Mouse (Mus musculus) adrenal gland, adult 18-20 months (tissue): ENCODE results near the gene Xxylt1. TPM values are rescaled to one million over a fixed set of nuclear protein-coding genes. Genes with fewer than 3 reads are reported as not detected.
"Not testable (repeated sequence)": the region's sequence is repeated elsewhere in the genome, so short reads cannot be mapped to it uniquely, and the experiment has no call there.

Experiments used
- DNase-seq, 2 experiments: peaks; one replicate each; pipeline ENCODE4 v3.0.0; 2021 to 2022; ENCODE audit warnings: low spot score in 2 of 2
- total RNA-seq, 2 experiments: library from RNA; stranded (reverse); gene quantifications; 1 replicate in 1 of 2; 2 replicates in 1 of 2; pipeline ENCODE4 v1.2.3; 2021

The Xxylt1 gene
- total RNA-seq, 2 experiments from 2014 or later: 8.4 to 15.2 TPM

DNA sequence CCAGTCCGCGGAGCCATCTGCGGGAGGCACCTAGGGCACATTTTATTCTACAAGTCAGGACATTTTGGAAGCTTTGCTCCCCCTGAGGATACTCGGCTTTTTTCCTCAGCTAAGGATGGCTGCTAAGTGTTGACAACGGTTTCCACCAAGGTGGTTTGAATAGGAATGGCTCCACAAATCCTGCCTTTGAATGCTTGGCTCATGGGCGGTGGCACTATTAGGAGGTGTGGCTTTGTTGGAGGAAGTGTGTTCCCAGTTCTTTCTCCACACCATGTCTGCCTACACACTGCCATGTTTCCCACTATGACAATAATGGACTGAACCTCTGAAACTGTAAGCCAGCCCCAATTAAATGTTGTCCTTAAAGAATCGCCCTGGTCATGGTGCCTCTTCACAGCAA lies 55.7 kb downstream of the Xxylt1 start:
- no peak for DNase-seq

DNA sequence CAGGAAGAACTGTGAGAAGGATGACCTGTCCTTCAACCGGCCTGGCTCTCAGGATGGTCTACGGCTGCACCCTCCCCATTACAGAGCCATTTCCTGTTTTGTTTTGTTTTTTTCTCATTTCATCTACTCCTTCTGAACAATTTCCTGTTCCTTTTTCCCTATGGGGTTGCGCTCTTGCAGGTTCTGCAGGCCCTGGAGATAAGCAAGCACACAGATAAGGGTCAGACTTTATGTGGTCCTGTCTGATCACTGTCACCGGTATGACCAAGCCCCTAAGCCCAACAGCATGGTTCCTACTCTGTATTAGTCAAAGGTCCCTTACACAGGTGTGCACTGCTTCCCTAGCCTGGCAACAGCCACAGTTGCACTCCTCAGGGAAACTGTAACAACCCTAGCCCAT lies 56.2 kb downstream of the Xxylt1 start:
- no peak for DNase-seq

DNA sequence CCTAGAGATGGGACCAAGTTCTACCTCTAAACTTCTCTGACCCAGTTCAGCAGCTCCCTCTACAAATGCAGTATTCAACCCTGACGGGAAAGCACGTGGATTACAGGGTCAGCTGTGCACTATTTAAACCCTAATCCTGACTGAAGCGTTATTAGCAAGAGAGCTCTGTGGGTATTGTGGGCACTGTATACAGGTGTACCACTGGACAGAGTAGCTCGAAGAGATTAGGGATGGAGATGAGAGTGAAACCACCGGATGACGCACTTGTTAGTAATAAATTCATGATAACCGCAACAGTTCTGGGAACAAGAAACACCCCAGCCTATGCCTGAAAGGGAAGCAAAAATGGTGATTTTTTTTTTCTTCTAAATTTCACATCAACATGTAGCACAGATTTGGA lies 57.0 kb downstream of the Xxylt1 start:
- DNase-seq: no peak

DNA sequence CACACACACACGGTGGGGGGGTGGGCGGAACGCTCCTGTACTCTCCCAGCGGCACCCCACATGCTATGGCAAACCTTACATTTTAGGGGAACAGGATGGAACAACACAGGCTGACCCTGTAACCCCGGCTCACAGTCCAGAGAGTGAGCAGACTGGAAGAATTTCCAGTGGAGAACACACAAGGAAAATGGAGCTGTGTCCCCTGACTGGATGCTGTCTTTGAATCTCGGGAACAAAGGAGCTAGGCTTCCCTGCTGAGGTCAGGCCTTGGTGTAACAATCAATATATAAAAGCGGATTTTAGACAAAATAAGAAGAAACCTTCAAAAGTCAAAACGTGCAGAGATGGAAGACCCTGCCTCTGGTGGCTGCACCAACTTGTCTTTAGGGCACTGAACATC lies 57.4 kb downstream of the Xxylt1 start:
- DNase-seq: no peak

DNA sequence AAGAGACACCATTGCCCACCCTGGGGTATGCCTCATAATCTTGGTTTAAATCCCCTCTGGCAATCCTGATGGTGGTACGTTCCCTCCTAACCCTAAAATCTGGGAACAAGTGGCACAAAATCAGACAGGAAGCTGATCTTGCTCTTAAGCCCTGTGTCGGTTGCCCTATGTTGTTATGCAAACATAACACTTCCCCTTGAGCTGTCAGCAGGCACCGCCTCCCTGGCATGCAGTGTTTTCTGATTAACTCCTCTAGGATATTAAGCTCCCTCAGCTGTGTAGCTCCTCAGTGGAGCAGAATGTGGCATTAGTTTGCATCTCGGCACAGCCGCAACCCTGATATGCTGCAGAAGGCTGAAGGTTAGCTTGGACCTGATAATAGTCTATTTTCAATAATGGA lies 58.9 kb downstream of the Xxylt1 start:
- no peak for DNase-seq

DNA sequence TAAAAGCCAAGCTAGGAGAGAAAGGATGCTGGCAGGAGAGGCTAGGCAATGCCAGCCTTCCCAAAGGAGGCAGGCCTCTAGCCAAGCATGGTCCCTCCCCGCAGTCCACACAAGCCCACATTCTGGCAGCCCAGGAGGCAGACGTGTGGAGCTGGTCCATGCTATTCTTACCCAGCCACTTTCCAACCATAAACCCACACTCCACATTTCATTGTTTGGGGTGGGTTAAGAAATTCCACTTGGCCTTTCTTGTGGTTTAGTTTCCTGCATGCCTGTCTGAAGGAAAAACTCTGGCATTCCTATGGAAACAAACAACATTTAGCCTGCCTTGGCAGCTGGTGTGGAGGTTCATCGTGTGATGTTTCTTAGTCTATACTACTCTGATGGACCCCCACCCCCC lies 61.7 kb downstream of the Xxylt1 start:
- no peak for DNase-seq

DNA sequence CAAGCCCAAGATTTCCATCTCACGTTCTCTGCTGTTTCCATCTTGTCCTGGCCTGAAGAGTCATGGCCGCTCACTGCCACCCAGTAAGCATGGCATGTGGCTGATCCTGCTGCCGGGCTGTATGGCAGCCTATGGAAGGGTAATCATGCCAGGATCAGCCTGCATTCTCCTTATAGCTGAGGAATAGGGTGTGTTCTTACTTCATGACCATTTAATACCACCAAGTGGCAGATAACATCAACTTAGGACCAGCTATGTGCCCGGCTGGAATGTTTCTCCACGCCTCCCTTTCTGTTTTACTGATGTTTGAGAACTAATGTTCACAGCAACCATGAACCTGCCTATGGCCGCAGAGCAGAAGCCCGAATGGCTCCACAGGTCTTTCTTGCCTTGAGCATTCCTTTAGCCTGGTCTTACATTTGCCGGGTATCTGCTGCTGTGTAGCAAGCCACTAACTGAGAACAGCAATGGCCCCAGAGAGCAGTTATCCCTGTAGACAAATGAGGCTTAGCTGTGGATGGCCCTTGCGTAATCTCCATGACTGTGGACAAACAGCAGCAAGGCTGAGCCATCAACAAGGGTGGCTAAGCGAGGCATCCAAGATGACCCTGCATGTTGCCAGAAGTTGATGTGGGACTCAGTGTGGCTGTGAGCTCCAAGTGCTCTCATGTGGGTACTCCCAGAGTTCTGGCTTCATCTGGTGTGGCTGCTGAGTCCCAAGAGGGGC lies 63.4 kb downstream of the Xxylt1 start:
- DNase-seq: no peak

DNA sequence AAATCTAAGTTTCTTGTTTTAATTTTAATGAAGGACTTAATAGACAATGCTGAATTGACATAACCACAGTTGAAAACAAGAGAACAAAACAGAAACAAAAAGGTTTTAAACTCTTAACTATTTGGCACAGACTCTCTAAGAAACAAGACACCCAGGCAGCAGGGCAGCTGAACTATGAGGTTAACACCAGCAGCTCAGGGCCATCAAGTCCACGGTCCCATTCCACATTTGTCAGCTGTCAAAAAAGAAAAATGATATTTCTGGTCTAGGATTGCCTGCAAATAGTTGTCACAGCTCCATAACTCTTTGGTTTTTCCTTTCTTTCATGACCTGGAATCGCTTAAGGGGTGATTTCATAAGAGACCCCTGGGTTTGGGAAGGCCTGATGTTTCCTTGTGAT lies 64.6 kb downstream of the Xxylt1 start:
- DNase-seq: no peak

DNA sequence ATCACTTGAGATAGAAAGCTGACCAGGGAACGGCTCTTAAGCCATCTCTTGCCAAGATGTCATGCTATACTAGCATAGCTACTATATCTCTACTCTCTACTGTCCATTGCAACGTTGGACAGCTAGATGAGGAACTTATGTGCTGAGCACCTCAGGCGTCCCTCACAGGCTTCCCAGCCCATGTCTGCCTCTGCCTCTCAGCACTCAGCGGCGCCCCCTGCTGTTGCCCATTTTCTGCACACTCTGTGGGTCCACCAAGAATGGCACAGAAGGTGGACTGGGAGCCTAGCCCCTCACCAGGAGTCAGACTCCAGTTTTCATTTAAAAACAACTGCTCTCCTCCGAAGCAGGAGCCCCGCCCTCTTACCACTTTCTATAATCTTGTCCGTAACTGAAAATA lies 65.1 kb downstream of the Xxylt1 start:
- peak; percentile 41 to 54 for DNase-seq

DNA sequence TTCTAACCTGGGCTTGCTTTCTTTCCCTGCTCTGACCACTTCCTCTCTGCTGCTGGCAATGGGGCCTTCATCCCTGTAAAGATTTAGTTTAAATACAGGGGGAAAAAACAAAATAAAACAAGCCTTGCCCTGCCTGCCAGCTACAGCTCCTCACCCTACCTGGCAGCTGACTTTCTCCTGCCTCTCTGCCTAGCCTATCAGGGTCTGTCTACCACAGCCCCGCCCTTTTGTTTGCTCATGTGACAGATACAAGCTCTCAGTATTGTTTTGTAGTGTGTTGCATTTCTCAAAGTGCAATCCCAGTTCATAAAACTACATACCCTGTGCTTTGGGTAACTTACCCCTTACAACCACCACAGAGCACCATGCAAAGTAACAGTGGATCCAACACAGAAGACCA lies 66.0 kb downstream of the Xxylt1 start:
- no peak for DNase-seq

DNA sequence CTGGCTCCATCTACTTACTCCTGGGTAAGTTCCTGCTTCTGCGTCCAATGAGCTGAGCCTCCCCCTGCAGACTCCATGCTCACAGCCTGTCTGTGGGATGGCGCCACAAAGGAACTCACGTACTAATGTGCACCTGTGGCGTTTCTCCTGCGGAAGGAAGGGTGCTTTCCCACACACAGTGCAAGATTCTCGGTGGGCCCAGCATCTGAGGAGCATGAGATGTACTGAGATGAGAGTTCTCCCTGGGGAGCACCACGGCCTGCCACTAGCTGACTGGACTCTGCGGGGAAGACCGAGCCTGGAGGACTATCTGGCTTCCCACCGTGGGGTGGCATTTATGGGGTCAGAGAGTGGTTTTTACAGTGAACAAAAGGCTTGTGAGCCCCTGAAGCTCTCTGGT lies 69.0 kb downstream of the Xxylt1 start:
- no peak for DNase-seq

DNA sequence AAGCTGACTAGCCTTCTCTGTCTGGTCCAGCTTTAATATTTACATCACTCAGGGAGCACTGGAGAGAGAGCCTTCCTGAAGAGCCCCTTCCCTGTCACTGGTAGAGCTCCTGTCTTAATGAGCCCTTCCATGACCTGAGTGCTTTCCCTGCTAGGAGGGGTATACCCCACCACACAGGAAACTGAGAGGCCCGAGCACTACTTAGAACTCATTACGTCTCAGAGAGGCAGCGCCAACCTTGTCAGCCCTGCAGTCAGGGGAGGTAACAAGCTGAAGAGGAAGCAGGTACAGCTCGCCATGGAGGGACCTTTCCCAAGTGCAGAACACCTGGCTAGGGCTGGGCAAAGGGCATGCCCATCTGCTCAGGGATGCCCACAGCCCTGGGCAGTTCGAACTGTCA lies 70.8 kb downstream of the Xxylt1 start:
- DNase-seq: no peak

DNA sequence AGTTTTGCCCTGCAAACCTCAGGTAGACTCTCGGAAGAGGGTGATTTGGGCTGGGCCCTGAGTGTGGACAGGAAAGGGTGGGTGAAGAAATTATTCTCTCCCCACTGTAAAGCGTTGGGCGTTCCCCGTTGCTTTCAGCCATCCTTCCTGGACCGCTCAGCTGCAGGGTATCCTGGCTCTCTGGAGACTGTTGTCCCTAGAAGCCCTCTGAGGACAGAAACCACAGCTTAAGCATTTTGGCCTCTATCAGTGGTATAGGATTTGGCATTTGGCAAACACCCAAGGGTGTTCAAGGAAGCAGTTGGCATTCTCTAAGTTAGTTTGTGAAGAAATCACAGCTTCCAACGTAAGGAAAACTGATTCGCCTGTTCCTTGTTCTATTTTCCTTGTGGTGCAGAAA lies 72.9 kb downstream of the Xxylt1 start:
- no peak for DNase-seq

DNA sequence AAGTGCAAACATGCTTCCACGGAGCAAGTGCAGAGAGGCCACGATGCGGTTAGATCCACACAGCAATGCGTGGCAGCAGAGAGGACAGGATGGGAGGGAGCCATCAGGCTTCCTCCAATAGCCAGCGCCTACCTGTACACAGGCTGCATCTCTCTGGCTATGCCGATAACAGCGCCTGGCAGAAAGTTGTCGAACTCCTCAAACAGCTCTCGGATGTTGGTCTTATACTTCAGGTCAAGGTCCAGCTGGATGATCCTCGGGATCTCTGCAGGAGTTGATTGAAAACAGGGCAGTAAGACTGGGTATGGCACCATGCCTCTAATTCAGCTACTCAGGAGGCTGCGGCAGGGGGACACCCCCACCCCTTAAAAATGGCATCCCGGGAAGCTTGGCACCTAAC lies 73.7 kb downstream of the Xxylt1 start:
- DNase-seq: no peak

DNA sequence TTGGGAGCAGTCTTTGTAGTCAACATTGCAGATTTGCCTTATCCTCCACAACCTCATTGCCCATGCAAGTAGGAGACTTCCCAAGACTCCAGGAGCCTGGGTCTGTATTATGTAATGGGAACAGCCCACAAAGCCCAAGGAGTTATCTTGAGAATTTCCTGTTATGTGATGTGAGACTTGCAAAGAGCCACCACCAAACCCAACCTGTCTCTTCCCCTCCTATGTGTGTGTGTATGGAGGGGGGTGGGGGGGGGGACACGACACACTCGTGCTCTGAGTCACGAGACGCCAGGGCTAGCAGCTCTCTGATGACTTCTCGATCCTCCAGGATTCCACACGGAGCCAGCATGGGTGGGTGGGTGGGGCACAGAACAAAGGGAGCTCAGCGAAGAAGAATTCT lies 75.5 kb downstream of the Xxylt1 start:
- DNase-seq: no peak

DNA sequence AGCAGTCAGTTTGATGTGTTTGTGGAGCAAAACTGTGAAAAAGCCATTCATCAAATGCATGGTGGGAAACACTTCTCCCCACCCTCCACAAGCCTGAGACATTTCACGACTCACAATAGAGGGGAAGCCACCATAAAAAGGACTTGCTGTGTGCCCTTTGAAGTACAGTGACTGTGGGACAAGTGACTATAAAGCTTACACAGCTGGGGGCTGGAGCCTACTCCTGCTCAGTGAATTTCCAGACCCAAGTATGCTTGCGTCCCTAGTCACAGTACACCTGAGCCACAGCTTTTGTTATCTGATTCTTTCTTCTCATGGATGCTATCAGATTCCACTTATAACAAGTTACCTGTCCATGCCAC lies 76.9 kb downstream of the Xxylt1 start:
- no peak for DNase-seq

DNA sequence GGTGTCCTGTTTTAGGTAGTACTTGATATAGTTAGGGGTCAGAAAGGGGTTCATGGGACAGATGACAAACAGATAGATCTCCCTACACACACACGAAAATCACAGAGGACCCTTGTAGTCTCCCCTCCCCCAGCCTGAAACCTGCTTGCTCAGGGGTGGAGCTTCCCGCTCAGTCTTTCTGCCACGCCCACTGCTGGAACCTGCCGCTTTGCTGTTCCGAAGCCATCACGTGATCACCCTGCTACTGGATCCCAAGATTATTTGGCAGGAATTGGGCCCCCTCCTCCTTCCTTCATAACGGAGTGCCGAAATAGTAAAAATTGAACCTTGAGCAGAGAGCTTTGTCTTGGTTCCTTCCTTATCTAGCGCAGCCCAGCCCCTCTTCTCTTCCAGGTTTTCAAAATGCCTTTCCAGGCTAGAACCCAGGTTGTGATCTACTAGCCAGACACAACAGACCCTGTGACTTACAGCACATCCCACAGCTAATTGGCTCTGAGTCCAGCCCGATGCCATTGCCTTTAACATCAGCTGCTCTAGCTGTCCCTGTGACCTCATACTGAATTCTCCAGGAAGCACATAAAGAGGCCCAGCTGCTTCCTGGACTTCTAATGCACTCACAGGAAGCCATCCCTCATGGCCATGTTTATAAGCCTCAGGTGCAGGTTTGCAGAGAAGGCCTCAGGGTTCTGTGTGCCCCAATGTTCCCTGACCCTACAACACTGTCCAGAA lies 77.5 kb downstream of the Xxylt1 start:
- not testable (repeated sequence) for DNase-seq

DNA sequence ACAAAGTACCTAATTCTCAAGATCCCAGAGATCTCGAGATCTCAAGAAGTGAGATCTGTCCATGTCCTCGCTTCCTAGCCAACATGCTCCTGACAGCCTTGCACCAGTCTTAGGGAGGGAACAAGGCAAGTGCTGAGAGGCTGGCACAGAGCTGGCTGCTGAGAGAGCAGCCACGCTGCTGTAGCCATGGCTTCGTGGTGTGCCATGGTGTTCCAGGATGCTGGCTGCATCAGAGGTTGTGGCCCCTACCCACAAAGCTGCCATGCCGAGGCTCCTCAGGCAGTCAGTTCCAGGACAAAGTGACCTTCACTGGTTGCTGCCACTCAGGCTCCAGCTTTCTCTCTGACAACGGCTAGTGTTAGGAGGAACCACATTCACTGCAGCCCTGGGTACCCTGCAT lies 78.3 kb downstream of the Xxylt1 start:
- DNase-seq: no peak

DNA sequence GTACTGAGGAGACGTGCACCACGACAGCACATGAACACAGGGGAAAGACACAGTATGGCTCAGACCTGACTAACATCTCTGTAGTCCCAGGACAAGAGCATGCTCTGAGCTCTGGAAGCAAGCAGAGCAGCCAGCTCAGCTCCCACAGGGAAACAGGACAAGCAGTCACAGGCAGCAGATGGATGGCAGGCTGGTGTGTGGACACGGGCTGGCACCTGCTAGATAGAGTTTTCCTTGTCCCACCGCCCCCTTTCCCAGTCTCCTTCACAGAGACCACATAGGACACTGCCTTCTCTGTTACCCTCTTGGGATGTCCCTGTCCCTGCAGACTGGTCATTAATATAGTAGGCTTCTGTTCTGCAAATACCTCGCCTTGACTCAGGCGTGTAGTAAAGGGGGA lies 79.1 kb downstream of the Xxylt1 start:
- no peak for DNase-seq

DNA sequence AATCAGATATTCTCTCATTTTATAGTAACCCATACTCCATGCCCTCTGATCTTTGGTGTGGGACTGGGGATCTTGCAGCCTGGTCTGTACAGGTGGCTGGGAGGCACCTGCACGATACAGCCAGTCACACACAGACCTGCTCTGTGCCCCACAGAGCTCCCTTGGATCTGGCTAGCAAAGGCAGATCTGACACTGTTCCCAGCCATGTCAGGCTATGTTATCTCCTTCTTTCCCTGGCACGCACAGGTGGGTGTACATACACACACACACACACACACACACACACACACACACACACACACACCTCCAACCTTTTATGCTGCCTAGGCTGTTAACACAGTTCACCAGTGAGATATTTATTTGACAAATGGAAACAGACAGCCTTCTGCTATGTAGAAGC lies 82.5 kb downstream of the Xxylt1 start:
- no peak for DNase-seq

DNA sequence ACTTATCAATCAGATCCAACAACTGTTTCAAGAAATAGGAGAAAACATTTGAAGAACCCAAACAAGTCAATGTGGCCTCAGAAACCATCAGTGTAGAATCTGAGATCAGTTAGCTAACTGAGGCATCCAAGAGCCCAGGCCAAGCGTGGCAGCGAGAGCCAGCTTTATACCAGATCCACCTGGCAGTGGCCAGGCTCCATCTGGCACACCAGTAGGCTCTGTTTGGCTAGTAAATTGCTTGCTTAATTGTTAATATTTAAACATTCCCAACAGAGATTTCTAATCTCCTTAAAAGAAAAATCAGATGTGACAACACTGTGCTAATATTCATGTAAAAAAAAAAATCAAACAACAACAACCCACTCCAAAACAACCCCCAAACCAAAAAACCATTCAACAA lies 83.2 kb downstream of the Xxylt1 start:
- no peak for DNase-seq

DNA sequence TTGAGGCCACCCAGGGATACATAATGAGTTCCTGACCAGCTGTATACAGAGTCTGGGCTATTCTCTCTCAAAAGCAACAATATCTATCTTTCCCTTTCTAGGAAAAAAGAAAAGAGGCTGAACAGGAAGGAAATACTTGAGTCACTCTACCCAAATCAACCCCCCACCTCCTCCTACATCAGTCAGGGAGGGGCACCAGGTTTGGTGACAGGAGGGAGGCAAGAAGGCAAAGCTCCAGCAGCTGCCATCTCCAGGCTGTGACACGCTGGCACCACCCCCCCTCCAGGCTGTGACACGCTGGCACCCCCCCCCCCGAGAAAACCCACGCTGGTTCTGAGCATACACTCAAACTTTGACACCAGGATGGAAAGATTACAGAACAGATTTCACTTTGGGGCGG lies 85.8 kb downstream of the Xxylt1 start:
- no peak for DNase-seq

DNA sequence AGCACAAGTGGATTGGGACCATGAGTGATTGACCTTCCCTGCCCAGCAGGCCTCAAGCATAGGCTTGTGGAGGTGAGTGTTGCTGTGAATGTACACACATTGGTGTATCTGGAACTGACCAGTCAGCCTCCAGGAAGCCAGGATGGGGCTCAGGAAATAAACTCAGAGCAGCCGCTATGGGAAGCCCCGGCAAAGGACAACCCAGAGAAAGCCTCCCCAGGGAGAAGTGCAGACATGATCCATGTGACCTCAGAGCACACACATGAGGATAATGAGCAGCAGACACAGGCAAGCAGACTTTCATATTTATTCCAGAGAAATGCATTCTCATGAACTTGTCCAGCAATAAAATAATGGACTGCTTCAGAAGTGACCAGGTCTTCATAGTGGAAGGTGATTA lies 86.4 kb downstream of the Xxylt1 start:
- no peak for DNase-seq
